Mouse (Mus musculus) liver, adult 2 months (tissue): Measurements from ENCODE around the gene Tll2. TPM values are rescaled to one million over a fixed set of nuclear protein-coding genes. Genes with fewer than 3 reads are reported as not detected.

ENCODE experiments used
- DNase-seq: peaks from one replicate; pipeline ENCODE4 v3.0.0-alpha.2; 2011; ENCODE audit warnings: low read depth, low spot score; ENCODE audit errors: extremely low read depth
- H3K27ac ChIP-seq: fragments of 200-500 bp; replicated peaks from 2 replicates; pipeline ENCODE4 v1.5.1; 2012; ENCODE audit warnings: low read depth, mild to moderate bottlenecking, control low read depth, inconsistent platforms, low read length; ENCODE audit not compliant: insufficient read depth
- H3K27me3 ChIP-seq: fragments of 200-500 bp; 2 replicates; pipeline ENCODE4 v1.6.1; 2012; ENCODE audit warnings: mild to moderate bottlenecking, moderate library complexity, low read length, inconsistent platforms; ENCODE audit not compliant: control insufficient read depth, insufficient read depth
- H3K36me3 ChIP-seq: fragments of 200-500 bp; 2 replicates; pipeline ENCODE4 v1.6.1; 2012; ENCODE audit warnings: low read length, inconsistent platforms; ENCODE audit not compliant: control insufficient read depth, insufficient read depth
- H3K4me1 ChIP-seq: fragments of 200-500 bp; 2 replicates; pipeline ENCODE4 v1.6.1; 2011; ENCODE audit warnings: low read length; ENCODE audit not compliant: control insufficient read depth, insufficient read depth
- H3K4me3 ChIP-seq: fragments of 200-500 bp; 2 replicates; pipeline ENCODE4 v1.5.1; 2011; ENCODE audit warnings: low read depth, mild to moderate bottlenecking, control low read depth, low read length, moderate library complexity; ENCODE audit not compliant: insufficient read depth
- H3K79me2 ChIP-seq: fragments of 200-500 bp; 2 replicates; pipeline ENCODE4 v1.6.1; 2012; ENCODE audit warnings: inconsistent platforms, mild to moderate bottlenecking, low read length, moderate library complexity; ENCODE audit not compliant: control insufficient read depth, insufficient read depth
- H3K9ac ChIP-seq: fragments of 200-500 bp; 2 replicates; pipeline ENCODE4 v1.6.1; 2012; ENCODE audit warnings: low read depth, mild to moderate bottlenecking, control low read depth, inconsistent platforms, low read length
- CTCF ChIP-seq: fragments of 200-500 bp; IDR thresholded peaks from 2 replicates; pipeline ENCODE4 v1.5.1; 2011; ENCODE audit warnings: low read depth, low read length, control low read depth
- POLR2A ChIP-seq: fragments of 200-500 bp; IDR thresholded peaks from 2 replicates; pipeline ENCODE4 v1.6.1; 2011; ENCODE audit warnings: low read length, control low read depth; ENCODE audit not compliant: insufficient read depth; ENCODE audit errors: extremely low read depth
- WGBS: fragments of 180-500 bp; shearing (Covaris S2); methylation state at CpG from one replicate; pipeline ENCODE4 v1.1.7; 2018; 5-methylcytosine and 5-hydroxymethylcytosine counted together
- polyA plus RNA-seq: library from polyadenylated mRNA; depleted of rRNA; stranded (reverse); fragments of >200 nt; gene quantifications from 2 replicates; pipeline ENCODE4 v1.2.3, GENCODE M21; 2012
- total RNA-seq: library from RNA; depleted of rRNA; stranded (reverse); fragments of >200 nt; gene quantifications from 2 replicates; pipeline ENCODE4 v1.2.3, GENCODE M21; 2014

The Tll2 gene
- total and polyA plus RNA-seq, 2 experiments, result not detected

DNA sequence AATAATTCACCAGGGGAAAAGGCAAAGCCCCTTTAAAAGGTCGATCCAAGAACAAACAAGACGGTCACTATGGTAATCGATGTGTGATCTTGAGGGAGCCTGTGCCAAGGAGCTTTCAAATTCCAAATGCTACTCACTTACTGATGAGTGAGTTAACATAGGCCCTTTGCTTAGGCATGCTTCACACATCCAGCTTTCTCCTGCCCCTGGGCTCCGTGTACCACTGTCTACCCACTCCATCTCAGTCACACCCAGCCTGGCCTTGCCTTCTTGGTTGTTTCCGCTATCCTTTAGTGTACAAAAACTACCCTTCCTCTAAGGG, 40.8 kb downstream of the Tll2 start:
- Histone ChIP-seq H3K4me3 (no peak overlapping the region), H3K79me2 (no peaks in the 10 kb centered on the region), H3K9ac (no peak overlapping the region), H3K36me3 (no peaks in the 10 kb centered on the region), H3K4me1 (no peaks in the 10 kb centered on the region), H3K27me3 (peaks cover 3% of the 10 kb centered on the region; the same call in 1 of the 2 replicates), H3K27ac (no peak overlapping the region)
- WGBS, result 77% methylated on average over 5 of the region's 5 CpGs
- TF ChIP-seq POLR2A, result no peak
- TF ChIP-seq CTCF, result no peak
- no peak for DNase-seq

DNA sequence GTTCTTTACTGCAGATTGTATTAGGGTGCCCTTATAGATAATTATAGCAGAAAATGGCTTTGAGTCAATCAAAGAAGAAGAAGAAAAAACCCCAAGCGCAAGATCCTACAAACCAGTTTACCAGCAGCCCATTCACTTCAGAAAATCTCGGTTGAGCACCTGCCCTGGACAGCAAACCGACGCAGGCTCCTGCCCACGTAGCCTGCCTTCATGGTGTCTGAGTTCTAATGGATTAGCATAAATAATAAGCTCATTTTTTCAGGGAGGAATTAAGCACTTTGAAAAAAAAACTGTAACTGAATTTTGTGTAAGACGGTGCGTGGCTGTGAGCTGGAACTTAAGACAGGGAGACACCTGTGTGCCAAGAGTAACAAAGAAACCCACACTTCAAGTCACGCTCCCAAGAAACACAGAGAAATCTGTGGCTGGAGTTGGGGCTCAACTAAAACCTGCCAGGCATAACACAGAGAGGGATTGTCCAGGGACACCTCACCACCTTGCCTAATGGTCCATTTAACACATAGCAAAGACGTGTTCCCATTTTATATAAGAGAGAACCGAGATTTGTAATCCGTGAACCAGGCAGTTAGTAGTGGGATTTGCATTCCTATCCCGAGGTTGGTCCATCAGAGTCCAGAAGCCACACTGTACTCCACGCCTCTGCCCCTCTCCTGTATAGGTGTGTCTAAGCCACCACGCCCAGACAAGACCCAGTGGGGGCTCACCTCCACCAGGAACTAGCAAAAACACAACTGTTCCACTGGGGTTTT, 41.3 kb downstream of the Tll2 start:
- H3K27me3 ChIP-seq, result peaks cover 3% of the 10 kb centered on the region; the same call in 1 of the 2 replicates
- H3K27ac ChIP-seq, result no peak overlapping the region
- TF ChIP-seq POLR2A, result no peak
- no peak for TF ChIP-seq CTCF
- H3K79me2 ChIP-seq, result no peaks in the 10 kb centered on the region
- H3K36me3 ChIP-seq, result no peaks in the 10 kb centered on the region
- DNase-seq, result no peak
- no peak overlapping the region for H3K4me3 ChIP-seq
- 77% methylated on average over 14 of the region's 14 CpGs for WGBS
- no peak overlapping the region for H3K9ac ChIP-seq
- no peaks in the 10 kb centered on the region for H3K4me1 ChIP-seq

DNA sequence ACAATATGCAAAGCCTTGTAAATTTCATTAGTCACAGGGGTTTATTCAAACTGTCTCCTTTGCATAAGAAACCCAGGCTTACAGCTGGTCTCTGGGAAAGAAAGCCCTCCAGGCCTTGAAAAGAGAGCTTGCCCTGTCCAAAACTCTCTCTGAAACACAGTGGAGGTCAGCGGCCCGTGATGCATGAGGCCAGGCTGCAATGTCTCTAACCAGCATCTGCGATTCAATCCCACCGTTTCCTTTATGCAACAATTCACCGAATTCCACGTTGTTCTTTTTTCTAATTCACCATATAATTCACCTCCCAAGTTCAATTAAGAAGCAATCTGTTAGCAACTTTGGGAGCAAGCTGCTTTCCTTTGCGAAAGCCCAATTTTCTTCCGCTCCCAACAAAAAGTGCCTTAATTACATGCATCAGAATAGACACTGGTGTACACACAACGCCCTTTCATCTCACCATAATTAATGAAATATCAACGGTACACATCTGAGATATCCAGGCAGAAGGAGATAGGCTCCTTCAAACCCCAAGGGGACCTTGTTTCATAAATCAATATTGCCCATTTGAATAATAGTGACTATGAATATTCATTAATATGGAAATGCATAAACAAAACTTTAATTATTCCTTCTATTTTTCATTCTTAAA, 42.1 kb downstream of the Tll2 start:
- no peak for DNase-seq
- H3K27me3 ChIP-seq, result peaks cover 3% of the 10 kb centered on the region; the same call in 1 of the 2 replicates
- no peaks in the 10 kb centered on the region for H3K4me1 ChIP-seq
- TF ChIP-seq POLR2A (no peak), CTCF (no peak)
- H3K79me2 ChIP-seq, result no peaks in the 10 kb centered on the region
- H3K36me3 ChIP-seq, result no peaks in the 10 kb centered on the region
- no peak overlapping the region for H3K27ac ChIP-seq
- 82% methylated on average over 10 of the region's 10 CpGs for WGBS
- no peak overlapping the region for H3K4me3 ChIP-seq
- no peak overlapping the region for H3K9ac ChIP-seq

DNA sequence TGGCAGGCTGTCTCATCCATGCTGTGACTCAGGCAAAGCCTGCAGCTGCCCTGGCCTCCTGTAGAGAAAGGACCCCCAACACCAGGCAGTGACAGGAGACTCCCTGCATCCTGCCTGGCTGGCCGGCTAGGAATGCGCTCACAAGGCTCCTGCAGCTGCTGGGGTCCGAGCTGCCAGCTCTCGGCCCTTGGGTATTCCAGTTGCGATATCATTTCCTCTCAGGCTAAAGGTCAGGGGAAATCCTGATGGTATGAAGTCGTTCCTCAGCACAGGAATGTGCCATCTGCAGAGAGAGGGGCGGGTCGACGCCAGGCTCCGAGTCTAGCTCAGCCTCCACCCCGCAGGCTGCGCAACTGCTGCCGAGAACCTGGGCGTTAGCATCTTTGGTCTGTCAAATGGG, 46.2 kb downstream of the Tll2 start:
- DNase-seq, result no peak
- no peak overlapping the region for H3K27ac ChIP-seq
- H3K27me3 ChIP-seq, result no peaks in the 10 kb centered on the region; the same call in 1 of the 2 replicates
- no peak overlapping the region for H3K4me3 ChIP-seq
- no peaks in the 10 kb centered on the region for H3K36me3 ChIP-seq
- no peak overlapping the region for H3K9ac ChIP-seq
- 58% methylated on average over 14 of the region's 14 CpGs for WGBS
- TF ChIP-seq CTCF (no peak), POLR2A (no peak)
- H3K79me2 ChIP-seq, result no peaks in the 10 kb centered on the region
- H3K4me1 ChIP-seq, result no peaks in the 10 kb centered on the region

DNA sequence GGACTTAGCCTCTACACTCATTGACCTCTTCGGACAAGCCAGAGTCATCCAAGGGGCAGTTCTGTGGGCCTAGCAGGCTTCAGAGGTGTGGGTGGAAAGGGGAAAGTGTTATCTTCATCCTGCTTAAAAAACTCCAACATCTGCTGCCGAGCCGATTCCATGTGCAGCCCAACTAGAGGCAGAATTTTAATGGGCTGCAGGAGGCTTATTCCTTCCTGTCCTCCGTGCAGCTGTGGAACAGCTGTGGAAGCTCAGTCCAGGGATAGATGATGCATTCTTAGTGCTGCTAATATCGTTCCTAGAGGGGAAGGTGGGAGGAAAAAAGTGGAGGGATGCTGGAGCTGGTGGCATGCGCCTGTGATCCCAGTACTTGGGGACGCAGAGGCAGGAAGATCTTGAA, 52.0 kb downstream of the Tll2 start:
- no peaks in the 10 kb centered on the region for H3K79me2 ChIP-seq
- TF ChIP-seq CTCF (no peak), POLR2A (no peak)
- WGBS, result 79% methylated on average over 7 of the region's 7 CpGs
- no peak overlapping the region for H3K4me3 ChIP-seq
- DNase-seq, result no peak
- H3K27ac ChIP-seq, result no peak overlapping the region
- no peaks in the 10 kb centered on the region for H3K4me1 ChIP-seq
- H3K36me3 ChIP-seq, result no peaks in the 10 kb centered on the region
- H3K9ac ChIP-seq, result no peak overlapping the region
- no peaks in the 10 kb centered on the region; the same call in 1 of the 2 replicates for H3K27me3 ChIP-seq

DNA sequence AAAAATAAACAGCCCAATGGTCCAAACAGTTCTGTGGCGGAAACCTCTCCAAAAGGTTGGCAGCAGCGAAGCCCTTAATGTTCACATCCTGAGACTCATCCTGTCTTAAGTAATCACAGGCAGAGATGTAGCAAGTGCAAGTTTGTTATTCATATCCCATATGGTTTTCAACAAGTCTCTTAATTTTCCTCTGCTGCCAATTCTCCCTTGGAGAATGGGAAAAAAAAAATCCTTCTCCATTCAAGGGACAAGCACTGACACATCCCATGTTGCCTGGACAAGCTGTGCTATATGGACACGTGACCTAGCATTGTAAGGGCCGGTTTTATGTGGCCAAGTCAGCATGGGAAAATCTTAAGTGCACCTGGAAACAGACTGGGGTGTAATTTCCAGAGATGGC, 54.2 kb downstream of the Tll2 start:
- no peak overlapping the region for H3K9ac ChIP-seq
- no peak for TF ChIP-seq POLR2A
- no peak for TF ChIP-seq CTCF
- H3K27me3 ChIP-seq, result no peaks in the 10 kb centered on the region; the same call in 1 of the 2 replicates
- no peaks in the 10 kb centered on the region for H3K36me3 ChIP-seq
- WGBS, result 87% methylated on average over 4 of the region's 4 CpGs
- no peak overlapping the region for H3K4me3 ChIP-seq
- peak; percentile 2 for DNase-seq
- no peaks in the 10 kb centered on the region for H3K79me2 ChIP-seq
- no peak overlapping the region for H3K27ac ChIP-seq
- H3K4me1 ChIP-seq, result no peaks in the 10 kb centered on the region
